Mouse (Mus musculus) liver, embryonic 16.5 days (tissue): Measurements from ENCODE around the gene Pdik1l. TPM values are rescaled to one million over a fixed set of nuclear protein-coding genes. Genes with fewer than 3 reads are reported as not detected.

ENCODE experiments used
- ATAC-seq: fragments of 200-750 bp; cut with Nextera tagmentation; 2 replicates; pipeline ENCODE4 v1.8.0; 2017; ENCODE audit warnings: low read depth, mild to moderate bottlenecking, moderate number of reproducible peaks, moderate library complexity
- H3K27ac ChIP-seq: fragments of 300-500 bp; sonication (generic); 2 replicates; pipeline ENCODE4 v1.5.1; 2014; ENCODE audit warnings: mild to moderate bottlenecking, low read length
- H3K27me3 ChIP-seq: fragments of 300-500 bp; sonication (generic); 2 replicates; pipeline ENCODE4 v1.6.1; 2014; ENCODE audit warnings: low read depth, low read length, mixed read lengths; ENCODE audit not compliant: control insufficient read depth, insufficient read depth
- H3K36me3 ChIP-seq: fragments of 300-500 bp; sonication (generic); 2 replicates; pipeline ENCODE4 v1.6.1; 2014; ENCODE audit warnings: mild to moderate bottlenecking; ENCODE audit not compliant: control insufficient read depth, insufficient read depth
- H3K4me1 ChIP-seq: fragments of 300-500 bp; sonication (generic); 2 replicates; pipeline ENCODE4 v1.6.1; 2014; ENCODE audit warnings: low read depth, low read length, mixed read lengths; ENCODE audit not compliant: control insufficient read depth
- H3K4me2 ChIP-seq: fragments of 300-500 bp; sonication (generic); 2 replicates; pipeline ENCODE4 v1.6.1; 2014; ENCODE audit warnings: low read depth, low read length, mixed read lengths
- H3K4me3 ChIP-seq: fragments of 300-500 bp; sonication (generic); 2 replicates; pipeline ENCODE4 v1.5.1; 2014; ENCODE audit warnings: low read depth, mild to moderate bottlenecking, low read length
- H3K9ac ChIP-seq: fragments of 300-500 bp; sonication (generic); 2 replicates; pipeline ENCODE4 v1.6.1; 2014; ENCODE audit warnings: low read depth, low read length
- H3K9me3 ChIP-seq: fragments of 300-500 bp; sonication (generic); replicated peaks from 2 replicates; pipeline ENCODE4 v1.6.1; 2016; ENCODE audit warnings: low read length; ENCODE audit not compliant: control insufficient read depth
- WGBS: fragments of 180-500 bp; shearing (Covaris S2); extraction: QIAGEN DNeasy Blood & Tissue Kit; methylation state at CpG from one replicate; pipeline ENCODE4 v1.1.7; 2014; ENCODE audit not compliant: insufficient replicate concordance; 5-methylcytosine and 5-hydroxymethylcytosine counted together
- polyA plus RNA-seq: library from polyadenylated mRNA; unstranded; fragments of >200 nt; fragmentation: Nextera tagmentation; extraction: Ambion mirVana; gene quantifications from 2 replicates; pipeline ENCODE4 v1.2.1, GENCODE M21; 2015

Pdik1l gene
- polyA plus RNA-seq, 1 experiment from 2014 or later = 10.4 TPM

DNA sequence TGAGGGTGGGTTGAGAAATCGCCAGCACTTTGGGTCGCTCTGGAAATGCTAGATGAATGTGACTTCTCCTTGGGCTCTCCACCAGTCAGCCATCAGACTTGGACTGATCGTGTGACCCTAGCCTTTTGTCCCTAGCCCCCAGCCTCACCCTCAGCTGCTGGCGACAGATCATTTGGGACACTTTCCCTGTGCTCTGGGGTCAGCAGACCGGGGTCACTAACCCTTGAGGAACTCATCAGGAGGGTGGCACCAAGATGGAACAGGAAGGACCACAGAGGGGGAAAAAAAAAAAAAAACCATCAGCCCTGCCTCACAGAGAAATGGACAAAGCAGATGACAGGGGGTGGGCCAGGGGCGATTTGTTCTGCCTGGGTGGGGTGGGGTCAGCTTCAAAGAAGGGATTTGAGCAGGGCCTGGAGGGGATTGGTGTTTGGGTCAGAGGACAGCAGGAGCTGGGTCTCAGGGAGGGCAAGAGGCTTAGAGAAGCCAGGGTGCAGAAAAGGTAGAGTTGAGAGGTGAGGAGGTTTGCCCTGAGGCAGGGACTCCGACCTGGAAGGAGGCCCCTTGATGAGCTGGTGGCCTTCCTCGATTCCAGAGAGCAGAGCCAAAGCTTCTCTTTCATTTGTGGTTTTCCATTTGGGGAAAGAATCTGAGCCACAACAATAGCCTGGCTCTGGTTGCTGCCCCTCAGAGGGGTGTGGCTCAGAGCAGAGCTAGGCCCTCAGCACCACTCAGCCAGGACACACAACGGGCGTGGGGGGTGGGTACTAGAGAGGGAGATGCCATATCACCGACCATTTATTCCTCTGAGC is 30.3 kb downstream of the Pdik1l start:
- ATAC-seq = no peak

DNA sequence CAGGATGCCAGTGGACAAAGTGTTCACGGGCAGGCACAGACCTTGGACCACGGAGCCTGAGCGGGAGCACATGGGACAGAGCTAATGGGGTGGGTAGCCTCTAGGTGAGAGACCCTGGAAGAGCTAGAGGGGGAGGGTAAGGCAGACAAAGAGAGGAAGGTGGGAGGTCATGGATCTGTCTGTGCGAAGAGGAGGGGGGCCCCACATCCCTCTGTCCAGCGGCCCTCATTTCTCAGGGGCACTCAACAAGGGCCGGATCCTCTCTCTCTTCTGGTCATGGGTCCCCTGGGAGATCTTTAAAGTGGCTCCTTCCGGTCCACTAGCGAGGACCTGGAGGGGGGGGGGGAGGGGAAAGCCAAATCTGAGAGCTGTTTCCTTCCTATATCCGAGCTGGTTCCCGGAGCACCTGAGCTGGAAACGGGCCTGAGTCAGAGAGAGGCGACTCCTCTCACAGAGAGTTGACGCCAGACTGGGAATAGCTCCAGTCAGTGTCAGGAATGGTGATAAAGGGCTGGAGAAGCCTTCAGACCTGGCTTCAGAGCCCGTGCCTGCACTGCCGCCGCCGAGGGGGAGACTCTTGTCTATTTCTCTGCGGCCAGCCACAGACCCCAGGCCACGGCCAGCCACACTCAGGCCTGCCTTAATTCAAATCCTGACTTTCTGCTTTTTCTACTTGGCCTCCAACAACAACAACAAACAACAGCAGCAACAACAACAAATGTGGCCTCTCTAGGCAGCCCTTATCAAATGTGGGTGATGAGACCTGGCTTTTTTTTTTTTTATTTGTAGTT is 31.1 kb downstream of the Pdik1l start:
- Histone ChIP-seq H3K4me1 (peaks cover 13% of the 10 kb centered on the region), H3K4me3 (no peak overlapping the region), H3K27ac (no peak overlapping the region), H3K4me2 (no peak overlapping the region), H3K36me3 (no peaks in the 10 kb centered on the region), H3K9ac (no peak overlapping the region), H3K27me3 (peaks cover 37% of the 10 kb centered on the region), H3K9me3 (no peaks in the 10 kb centered on the region)
- WGBS = 21% methylated on average over 19 of the region's 19 CpGs
- no peak for ATAC-seq

More for the DNA sequence above, 30.3 kb downstream of the Pdik1l start:
- 31% methylated on average over 11 of the region's 11 CpGs for WGBS
- no peak overlapping the region for H3K27ac ChIP-seq
- peaks cover 29% of the 10 kb centered on the region for H3K27me3 ChIP-seq
- H3K9ac ChIP-seq = no peak overlapping the region
- H3K4me3 ChIP-seq = no peak overlapping the region
- no peaks in the 10 kb centered on the region for H3K9me3 ChIP-seq
- peaks cover 9% of the 10 kb centered on the region; the same call in 1 of the 2 replicates for H3K4me1 ChIP-seq
- H3K4me2 ChIP-seq = no peak overlapping the region
- H3K36me3 ChIP-seq = no peaks in the 10 kb centered on the region

DNA sequence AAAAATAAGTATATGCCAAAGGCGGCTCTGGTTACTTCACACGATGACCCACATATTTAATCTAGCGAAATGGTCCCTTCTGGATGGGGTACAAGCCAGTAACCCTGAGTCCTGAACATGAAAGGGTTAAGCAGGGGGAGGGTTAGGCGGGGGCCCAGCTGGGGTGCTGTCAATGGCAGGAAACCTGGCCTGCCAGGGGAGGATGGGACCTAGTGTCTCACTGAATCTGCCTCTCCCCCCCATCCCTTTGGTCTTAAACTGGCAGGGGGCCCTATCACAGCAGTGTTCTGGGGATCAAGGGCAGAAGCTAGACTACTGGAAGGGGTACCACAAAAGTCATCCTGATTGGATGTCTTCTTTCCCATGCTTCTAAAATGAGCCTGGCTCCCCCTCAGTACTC is 31.8 kb downstream of the Pdik1l start:
- no peaks in the 10 kb centered on the region for H3K36me3 ChIP-seq
- no peak overlapping the region for H3K4me2 ChIP-seq
- no peak overlapping the region for H3K27ac ChIP-seq
- 34% methylated on average over 4 of the region's 4 CpGs for WGBS
- ATAC-seq = no peak
- no peak overlapping the region for H3K4me3 ChIP-seq
- peaks cover 44% of the 10 kb centered on the region for H3K27me3 ChIP-seq
- H3K4me1 ChIP-seq = peaks cover 20% of the 10 kb centered on the region
- H3K9ac ChIP-seq = no peak overlapping the region
- no peaks in the 10 kb centered on the region for H3K9me3 ChIP-seq

DNA sequence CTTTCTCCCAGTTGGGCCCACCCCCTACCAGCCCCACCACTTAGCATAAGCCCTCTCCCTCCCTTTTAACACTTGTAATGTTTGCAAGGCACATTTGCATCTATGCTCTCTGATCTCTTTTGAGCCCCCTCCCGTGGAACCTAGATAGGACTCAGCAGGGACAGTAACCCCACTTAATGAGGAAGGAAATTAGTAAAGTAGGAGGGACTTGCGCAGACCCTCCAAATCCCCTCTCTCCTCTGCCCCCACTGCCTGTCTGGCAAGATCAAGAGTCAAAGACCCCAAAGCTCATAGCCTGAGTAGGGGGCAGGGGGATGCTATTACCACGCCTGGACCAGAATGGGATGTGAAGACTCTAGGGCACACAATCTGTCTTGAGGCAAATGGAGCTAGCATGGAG is 32.9 kb downstream of the Pdik1l start:
- no peak for ATAC-seq
- H3K9me3 ChIP-seq = no peaks in the 10 kb centered on the region
- no peak overlapping the region for H3K27ac ChIP-seq
- H3K27me3 ChIP-seq = peaks cover 55% of the 10 kb centered on the region
- no peak overlapping the region for H3K9ac ChIP-seq
- no peaks in the 10 kb centered on the region for H3K36me3 ChIP-seq
- H3K4me3 ChIP-seq = no peak overlapping the region
- no peak overlapping the region for H3K4me2 ChIP-seq
- 28% methylated on average over 3 of the region's 3 CpGs for WGBS
- H3K4me1 ChIP-seq = peaks cover 24% of the 10 kb centered on the region

DNA sequence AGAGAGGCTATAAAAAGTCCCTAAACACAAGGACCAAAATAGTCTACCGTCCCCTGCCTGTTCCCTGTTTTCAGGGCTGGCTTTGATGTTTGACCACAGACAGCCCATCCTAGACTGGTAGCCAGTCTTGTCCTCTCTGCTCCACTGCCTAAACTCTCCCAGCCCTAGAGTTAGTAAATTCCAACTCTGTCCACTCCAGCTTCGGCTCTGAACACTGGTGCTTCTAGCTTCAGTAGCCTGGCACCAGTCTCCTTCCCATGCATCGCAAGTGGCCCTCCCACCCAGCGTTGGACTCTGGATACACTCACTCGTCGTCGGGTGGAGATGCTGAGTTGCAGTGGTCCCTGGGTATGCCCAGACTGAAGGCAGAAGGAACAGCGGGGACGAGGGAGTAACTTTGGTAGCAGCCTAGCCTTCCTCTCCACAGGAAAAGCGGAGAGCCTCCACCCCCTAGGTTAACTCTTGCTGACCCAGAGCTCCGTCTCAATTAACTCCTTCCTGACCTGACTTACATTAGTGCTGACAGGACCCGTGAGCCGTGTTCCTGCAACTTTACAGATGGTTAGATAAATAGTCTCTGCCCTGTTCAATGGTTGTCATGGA is 33.9 kb downstream of the Pdik1l start, which contains the start of gene Grrp1:
TSS of gene Grrp1 (minus strand) at position 385 of the 603 bp plus-strand sequence.
- H3K4me2 ChIP-seq = no peak within 1 kb of the TSS
- no peak within 1 kb of the TSS for H3K27ac ChIP-seq
- H3K36me3 ChIP-seq = no peaks in the 10 kb centered on the region
- no peak within 1 kb of the TSS for H3K9ac ChIP-seq
- WGBS = 3% methylated on average over 13 of the region's 13 CpGs
- no peak for ATAC-seq
- H3K4me3 ChIP-seq = peak within 1 kb of the TSS; percentile 12; the same call in 1 of the 2 replicates
- H3K9me3 ChIP-seq = no peaks in the 10 kb centered on the region
- H3K4me1 ChIP-seq = peaks cover 24% of the 10 kb centered on the region
- H3K27me3 ChIP-seq = peaks cover 65% of the 10 kb centered on the region

DNA sequence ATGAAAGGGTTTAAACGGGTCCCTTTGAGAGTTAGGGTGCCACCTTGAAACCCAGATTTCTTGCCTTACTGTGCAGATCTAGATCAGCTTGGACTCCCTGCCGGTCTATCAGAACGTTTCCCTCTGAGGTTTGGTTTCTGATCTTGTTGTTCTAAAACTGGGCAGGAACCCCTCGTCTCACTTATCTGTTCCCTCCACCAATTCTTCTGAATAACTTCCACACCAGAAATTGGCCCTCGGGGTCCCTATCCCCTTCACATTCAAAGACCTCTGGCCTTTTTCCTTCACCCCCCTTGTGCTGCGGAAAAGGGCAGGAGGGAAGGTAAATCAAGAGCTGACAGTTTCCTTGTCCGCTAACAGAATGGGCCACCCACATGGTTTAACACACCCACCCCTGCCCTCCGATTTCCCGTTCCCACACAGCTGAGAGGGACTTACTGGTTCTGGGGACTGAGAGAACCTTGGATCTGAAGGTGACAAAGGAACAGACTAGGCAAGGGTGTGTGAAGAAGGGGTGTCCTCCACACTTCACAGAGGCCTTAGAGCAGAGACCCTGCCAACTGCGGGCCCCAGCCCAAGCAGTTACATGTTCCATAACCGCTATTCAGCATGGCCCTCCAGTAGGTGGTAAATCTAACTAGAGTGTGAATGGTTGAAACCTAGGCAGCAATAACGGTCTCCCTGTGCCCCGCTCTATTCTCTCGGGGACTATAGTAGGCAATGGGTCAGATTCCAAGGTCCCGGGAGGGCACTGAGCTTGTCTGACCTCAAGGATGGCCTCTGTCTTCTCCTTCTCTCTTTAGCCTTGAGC is 34.6 kb downstream of the Pdik1l start:
- Histone ChIP-seq H3K4me1 (peaks cover 24% of the 10 kb centered on the region), H3K27me3 (peaks cover 72% of the 10 kb centered on the region), H3K4me2 (no peak overlapping the region; the same call in 1 of the 2 replicates), H3K9me3 (no peaks in the 10 kb centered on the region), H3K27ac (no peak overlapping the region), H3K4me3 (peak overlapping the region; percentile 12; the same call in 1 of the 2 replicates), H3K36me3 (no peaks in the 10 kb centered on the region), H3K9ac (no peak overlapping the region)
- ATAC-seq = no peak
- 11% methylated on average over 15 of the region's 15 CpGs for WGBS

DNA sequence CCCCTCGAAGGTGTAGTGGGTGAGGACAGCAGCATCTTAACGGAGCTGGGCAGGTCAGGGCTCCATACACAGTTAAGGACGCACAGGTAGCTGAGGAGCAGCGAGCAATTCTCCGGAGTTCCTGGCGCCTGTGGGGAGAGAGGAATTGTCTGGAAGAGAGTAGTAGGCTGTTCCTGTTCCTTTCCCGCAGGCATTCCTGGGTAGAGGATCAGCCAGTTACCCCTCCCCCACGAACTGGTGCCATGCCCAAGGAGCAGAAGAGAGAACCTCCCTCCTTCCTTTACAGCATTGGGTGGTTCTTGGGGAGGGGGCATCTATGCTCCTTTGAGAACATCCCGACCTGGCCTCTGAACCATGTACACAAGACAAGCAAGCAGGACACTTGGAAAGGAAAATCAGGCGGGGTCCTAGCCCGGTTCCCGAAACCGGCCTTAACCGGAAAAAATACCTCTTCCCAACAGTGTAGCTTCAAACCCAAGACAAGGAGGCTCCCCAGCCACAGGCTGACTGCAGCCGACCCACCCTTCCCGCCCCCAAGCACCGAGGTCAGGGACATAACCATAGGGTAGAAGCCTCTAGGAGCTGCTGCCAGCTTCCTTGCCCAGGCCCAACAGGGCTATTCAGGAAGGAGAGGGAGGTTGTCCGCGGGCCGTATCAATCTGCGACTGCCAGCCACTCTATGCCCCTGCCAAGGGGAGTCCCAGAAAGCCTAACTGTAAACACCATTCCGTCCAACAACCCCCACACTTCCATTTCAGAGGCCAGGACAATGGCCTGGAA is 35.4 kb downstream of the Pdik1l start:
- Histone ChIP-seq H3K9ac (no peak overlapping the region), H3K9me3 (no peaks in the 10 kb centered on the region), H3K27ac (no peak overlapping the region), H3K27me3 (peaks cover 79% of the 10 kb centered on the region), H3K36me3 (no peaks in the 10 kb centered on the region), H3K4me3 (peak overlapping the region; percentile 49), H3K4me2 (peak overlapping the region; percentile 60), H3K4me1 (peaks cover 24% of the 10 kb centered on the region)
- 8% methylated on average over 22 of the region's 22 CpGs for WGBS
- no peak for ATAC-seq
